In genomic region chr2:168954835-168955716, GRCm38 (mm10) we compare ENCODE assay signal across 7 mouse cellular contexts. TPM values are rescaled to one million over a fixed set of nuclear protein-coding genes. Genes with fewer than 3 reads are reported as not detected.
DNase-seq lines count a peak whose midpoint lies in the region; ATAC-seq and TF ChIP-seq lines count a peak whose summit lies in the region.

Gene Zfp64 (minus strand): TSS chr2:168955587.

- DNase-seq in adrenal gland, postnatal 36 days: peak; percentile 94 to 96
- peak; percentile 88 to 92 for DNase-seq in heart, adult 2 months
- peak; percentile 89 to 92 for DNase-seq in kidney, adult 8-10 months
- DNase-seq in spleen, postnatal 10 days (ENCODE audit: low spot score in 2 of 2): peak; percentile 65 to 80

- peaks cover 22% of the 10 kb centered on the region for H3K36me3 ChIP-seq in embryonic facial prominence, embryonic 13.5 days
- no peaks in the 10 kb centered on the region; the same call in 1 of the 2 replicates for H3K36me3 ChIP-seq in heart, adult 2 months (ENCODE audit: control insufficient read depth, insufficient read depth, low read length)
- H3K36me3 ChIP-seq in limb, embryonic 13.5 days: peaks cover 27% of the 10 kb centered on the region
- H3K36me3 ChIP-seq in midbrain, embryonic 16.5 days (ENCODE audit: control insufficient read depth, insufficient read depth, low read length): peaks cover 3% of the 10 kb centered on the region; the same call in 1 of the 2 replicates

- peak; percentile 76 for TF ChIP-seq POLR2A in heart, adult 2 months (IDR thresholded peaks at IDR 0.05; ENCODE audit: insufficient read depth, low read depth, low read length)

- H3K9ac ChIP-seq in embryonic facial prominence, embryonic 13.5 days: peak within 1 kb of the TSS; percentile 96
- H3K9ac ChIP-seq in heart, adult 2 months (ENCODE audit: low read depth, low read length): peak within 1 kb of the TSS; percentile 87
- peak within 1 kb of the TSS; percentile 94 for H3K9ac ChIP-seq in limb, embryonic 13.5 days
- peak within 1 kb of the TSS; percentile 95 for H3K9ac ChIP-seq in midbrain, embryonic 16.5 days (ENCODE audit: low read depth, low read length)

- intact Hi-C loops in heart, adult 2 months (cut with DNase I): no loop called here

- H3K27ac ChIP-seq in embryonic facial prominence, embryonic 13.5 days: peak within 1 kb of the TSS; percentile 93
- peak within 1 kb of the TSS; percentile 89 for H3K27ac ChIP-seq in heart, adult 2 months
- peak within 1 kb of the TSS; percentile 84 for H3K27ac ChIP-seq in limb, embryonic 13.5 days
- H3K27ac ChIP-seq in midbrain, embryonic 16.5 days (ENCODE audit: low read length): peak within 1 kb of the TSS; percentile 87

- peaks cover 2% of the 10 kb centered on the region; the same call in 1 of the 2 replicates for H3K79me2 ChIP-seq in heart, adult 2 months (replicated peaks; ENCODE audit: control insufficient read depth, insufficient read depth, low read length)

- H3K4me1 ChIP-seq in embryonic facial prominence, embryonic 13.5 days: peaks cover 20% of the 10 kb centered on the region
- H3K4me1 ChIP-seq in heart, adult 2 months (ENCODE audit: control insufficient read depth, insufficient read depth, low read length): peaks cover 3% of the 10 kb centered on the region
- peaks cover 18% of the 10 kb centered on the region for H3K4me1 ChIP-seq in limb, embryonic 13.5 days
- peaks cover 14% of the 10 kb centered on the region for H3K4me1 ChIP-seq in midbrain, embryonic 16.5 days (ENCODE audit: control insufficient read depth, insufficient read depth, low read length)

- WGBS in embryonic facial prominence, embryonic 13.5 days: under 1% methylated on average over 52 of the region's 52 CpGs
- whole genome bisulfite sequencing in heart, adult 2 months: under 1% methylated on average over 52 of the region's 52 CpGs
- WGBS in limb, embryonic 13.5 days: under 1% methylated on average over 52 of the region's 52 CpGs
- under 1% methylated on average over 52 of the region's 52 CpGs for WGBS in midbrain, embryonic 16.5 days

- H3K27me3 ChIP-seq in embryonic facial prominence, embryonic 13.5 days: no peaks in the 10 kb centered on the region
- H3K27me3 ChIP-seq in heart, adult 2 months (ENCODE audit: control insufficient read depth, insufficient read depth, low read length): no peaks in the 10 kb centered on the region
- H3K27me3 ChIP-seq in limb, embryonic 13.5 days: no peaks in the 10 kb centered on the region
- no peaks in the 10 kb centered on the region for H3K27me3 ChIP-seq in midbrain, embryonic 16.5 days (ENCODE audit: control insufficient read depth, insufficient read depth, low read depth, low read length)

- no peak for TF ChIP-seq EP300 in heart, adult 2 months (IDR thresholded peaks at IDR 0.05; ENCODE audit: insufficient read depth, low read depth, low read length)

- H3K4me3 ChIP-seq in embryonic facial prominence, embryonic 13.5 days: peak within 1 kb of the TSS; percentile 94
- peak within 1 kb of the TSS; percentile 60 for H3K4me3 ChIP-seq in heart, adult 2 months
- H3K4me3 ChIP-seq in limb, embryonic 13.5 days: peak within 1 kb of the TSS; percentile 92
- peak within 1 kb of the TSS; percentile 90 for H3K4me3 ChIP-seq in midbrain, embryonic 16.5 days (ENCODE audit: low read depth, low read length)

- H3K9me3 ChIP-seq in embryonic facial prominence, embryonic 13.5 days: no peaks in the 10 kb centered on the region
- no peaks in the 10 kb centered on the region for H3K9me3 ChIP-seq in limb, embryonic 13.5 days
- no peaks in the 10 kb centered on the region for H3K9me3 ChIP-seq in midbrain, embryonic 16.5 days (replicated peaks; ENCODE audit: control insufficient read depth, low read length, poor library complexity, severe bottlenecking)

- peak within 1 kb of the TSS; percentile 93 for H3K4me2 ChIP-seq in embryonic facial prominence, embryonic 13.5 days
- H3K4me2 ChIP-seq in limb, embryonic 13.5 days (replicated peaks): peak within 1 kb of the TSS; percentile 81
- peak within 1 kb of the TSS; percentile 98 for H3K4me2 ChIP-seq in midbrain, embryonic 16.5 days (ENCODE audit: low read length)

- peak; percentile 80; the same call in 1 of the 2 replicates for ATAC-seq in embryonic facial prominence, embryonic 13.5 days (ENCODE audit: insufficient number of reproducible peaks, insufficient read depth, low FRiP score, low TSS enrichment, low read depth)
- ATAC-seq in limb, embryonic 13.5 days (ENCODE audit: low FRiP score, low read depth): peak; percentile 90
- peak; percentile 92 for ATAC-seq in midbrain, embryonic 16.5 days

- peak; percentile 84 for TF ChIP-seq CTCF in heart, adult 2 months (IDR thresholded peaks at IDR 0.05)

RNA-seq across cellular contexts. Expression of gene Zfp64, which starts in this region (rescaled TPM):
- 10 to 100 TPM; 16.9 to 18.4 TPM for total RNA-seq in adrenal gland, postnatal 36 days (2021)
- 54.0 and 54.8 TPM in 2 replicates for polyA plus RNA-seq in embryonic facial prominence, embryonic 13.5 days (2015; fragmentation: Nextera tagmentation; extraction: Ambion mirVana)
- 1 to 10 TPM; 6.6 to 7.8 TPM for total RNA-seq in heart, adult 2 months (2021)
- polyA plus RNA-seq in heart, adult 2 months (2012; rRNA removed): 10.1 and 10.5 TPM in 2 replicates
- 52.3 and 53.4 TPM in 2 replicates for polyA plus RNA-seq in limb, embryonic 13.5 days (2015; fragmentation: Nextera tagmentation; extraction: Ambion mirVana)
- 42.0 and 46.0 TPM in 2 replicates for polyA plus RNA-seq in midbrain, embryonic 16.5 days (2015; fragmentation: Nextera tagmentation; extraction: Ambion mirVana)

Comparison
In these comparisons a context has a peak if more than half of its experiments do, and no peak if none do; other contexts are left out.
1. Peak in every context shown above with its lines: DNase-seq, ATAC-seq, H3K4me3 ChIP-seq and H3K27ac ChIP-seq.